Mouse (Mus musculus) macrophage (primary cell): ENCODE results near the gene Nicn1. TPM values are rescaled to one million over a fixed set of nuclear protein-coding genes. Genes with fewer than 3 reads are reported as not detected.

Experiments
- H3K27ac ChIP-seq: fragments of 350-480 bp; formaldehyde crosslinking; 2 replicates; pipeline ENCODE4 v1.9.0; 2021
- H3K36me3 ChIP-seq: fragments of 350-480 bp; formaldehyde crosslinking; 2 replicates; pipeline ENCODE4 v1.9.0; 2021; ENCODE audit errors: inconsistent target
- H3K4me3 ChIP-seq: fragments of 350-480 bp; formaldehyde crosslinking; 2 replicates; pipeline ENCODE4 v1.9.0; 2021; ENCODE audit errors: inconsistent target
- H3K79me2 ChIP-seq: fragments of 350-480 bp; formaldehyde crosslinking; 2 replicates; pipeline ENCODE4 v1.9.0; 2021; ENCODE audit errors: inconsistent target
- WGBS: methylation state at CpG from one replicate; pipeline ENCODE4 v1.1.7; 2026; ENCODE audit warnings: inconsistent platforms; ENCODE audit not compliant: missing documents; 5-methylcytosine and 5-hydroxymethylcytosine counted together
- polyA plus RNA-seq: library from polyadenylated mRNA; stranded (reverse); fragments of 250-400 nt; gene quantifications from 3 replicates; pipeline ENCODE4 v1.2.4, GENCODE M21; 2018; ENCODE audit warnings: inconsistent platforms

The Nicn1 gene
- polyA plus RNA-seq, 1 experiment from 2014 or later, result 6.8 TPM

DNA sequence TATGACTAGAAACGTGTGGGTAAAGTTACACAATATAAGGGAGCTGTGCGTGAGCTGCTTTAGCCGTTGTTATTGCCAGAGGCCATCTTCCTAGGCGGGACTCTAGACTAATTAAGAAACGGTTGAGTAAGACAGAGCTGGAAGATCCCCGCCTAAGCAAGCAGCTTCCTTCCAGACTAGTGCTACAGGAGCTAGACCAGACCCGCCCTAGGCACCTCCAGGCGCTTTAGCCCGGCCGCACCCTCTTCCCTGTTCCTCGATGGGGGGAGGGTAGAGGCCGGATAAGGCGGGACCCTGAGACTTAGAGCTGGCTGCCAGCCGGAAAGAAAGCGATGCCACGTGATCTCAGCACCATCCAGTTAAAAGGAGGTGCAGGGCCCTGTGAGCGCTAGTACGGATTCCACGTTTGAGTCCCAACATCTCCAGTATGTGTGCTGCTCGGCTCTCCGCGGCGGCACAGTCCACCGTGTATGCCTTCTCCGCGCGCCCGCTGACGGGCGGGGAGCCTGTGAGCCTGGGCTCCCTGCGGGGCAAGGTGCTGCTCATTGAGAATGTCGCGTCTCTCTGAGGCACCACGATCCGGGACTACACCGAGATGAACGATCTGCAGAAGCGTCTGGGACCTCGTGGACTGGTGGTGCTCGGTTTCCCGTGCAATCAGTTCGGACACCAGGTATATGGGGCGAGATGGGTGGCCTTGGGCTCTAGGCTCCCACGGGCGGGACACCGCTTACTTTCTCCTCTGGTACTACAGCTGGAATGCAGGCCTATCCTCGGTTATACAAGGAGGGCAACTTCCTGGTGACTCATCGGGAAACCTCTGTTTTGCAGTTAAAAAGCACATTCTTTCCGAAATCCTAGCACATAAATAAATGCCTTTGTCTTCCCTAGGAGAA is 48.9 kb downstream of the Nicn1 start, which contains the start of gene Gpx1:
Gpx1 (plus strand) TSS at position 18 of the 896 bp plus-strand sequence.
- peaks cover 43% of the 10 kb centered on the region for H3K79me2 ChIP-seq
- peak within 1 kb of the TSS; percentile 98 for H3K27ac ChIP-seq
- peaks cover 13% of the 10 kb centered on the region; the same call in 1 of the 2 replicates for H3K36me3 ChIP-seq
- under 1% methylated on average over 47 of the region's 49 CpGs for WGBS
- peak within 1 kb of the TSS; percentile 90 for H3K4me3 ChIP-seq

- Histone ChIP-seq H3K4me3 (peak overlapping the region; percentile 90), H3K27ac (peak overlapping the region; percentile 98), H3K36me3 (peaks cover 6% of the 10 kb centered on the region; the same call in 1 of the 2 replicates), H3K79me2 (peaks cover 36% of the 10 kb centered on the region)
- WGBS, result under 1% methylated on average over 19 of the region's 20 CpGs
Measured at GRCm38 (mm10) chr9:108339886-108340257, 49.6 kb downstream of the Nicn1 start.

- no peaks in the 10 kb centered on the region for H3K36me3 ChIP-seq
- peaks cover 29% of the 10 kb centered on the region for H3K79me2 ChIP-seq
- WGBS, result under 1% methylated on average over 10 of the region's 10 CpGs
- peak overlapping the region; percentile 90 for H3K4me3 ChIP-seq
- peak overlapping the region; percentile 98 for H3K27ac ChIP-seq
Measured at GRCm38 (mm10) chr9:108340258-108341138, 50.3 kb downstream of the Nicn1 start.

DNA sequence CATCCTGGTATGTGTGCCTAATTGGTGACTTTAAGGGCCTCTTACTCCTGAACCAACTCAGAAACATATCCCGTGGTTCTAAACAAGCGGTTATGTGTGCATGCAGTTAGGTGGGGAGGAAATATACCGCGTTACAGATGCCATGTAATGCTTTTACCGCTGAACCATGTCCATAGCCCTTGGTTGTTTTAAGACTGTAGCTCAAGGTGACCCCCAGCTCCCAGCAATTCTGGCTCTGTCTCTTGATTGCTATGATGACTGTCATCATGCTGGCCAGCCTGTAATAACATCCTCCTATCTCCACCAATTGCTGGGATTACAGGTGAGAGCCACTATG is 50.9 kb downstream of the Nicn1 start:
- 19% methylated on average over 5 of the region's 5 CpGs for WGBS
- no peaks in the 10 kb centered on the region for H3K36me3 ChIP-seq
- H3K27ac ChIP-seq, result peak overlapping the region; percentile 98
- H3K4me3 ChIP-seq, result peak overlapping the region; percentile 90
- H3K79me2 ChIP-seq, result peaks cover 24% of the 10 kb centered on the region

GRCm38 (mm10) chr9:108341801-108342200 is 51.6 kb downstream of the Nicn1 start:
- H3K4me3 ChIP-seq, result no peak overlapping the region; the same call in 1 of the 2 replicates
- H3K27ac ChIP-seq, result peak overlapping the region; percentile 98
- H3K36me3 ChIP-seq, result no peaks in the 10 kb centered on the region
- peaks cover 19% of the 10 kb centered on the region for H3K79me2 ChIP-seq

DNA sequence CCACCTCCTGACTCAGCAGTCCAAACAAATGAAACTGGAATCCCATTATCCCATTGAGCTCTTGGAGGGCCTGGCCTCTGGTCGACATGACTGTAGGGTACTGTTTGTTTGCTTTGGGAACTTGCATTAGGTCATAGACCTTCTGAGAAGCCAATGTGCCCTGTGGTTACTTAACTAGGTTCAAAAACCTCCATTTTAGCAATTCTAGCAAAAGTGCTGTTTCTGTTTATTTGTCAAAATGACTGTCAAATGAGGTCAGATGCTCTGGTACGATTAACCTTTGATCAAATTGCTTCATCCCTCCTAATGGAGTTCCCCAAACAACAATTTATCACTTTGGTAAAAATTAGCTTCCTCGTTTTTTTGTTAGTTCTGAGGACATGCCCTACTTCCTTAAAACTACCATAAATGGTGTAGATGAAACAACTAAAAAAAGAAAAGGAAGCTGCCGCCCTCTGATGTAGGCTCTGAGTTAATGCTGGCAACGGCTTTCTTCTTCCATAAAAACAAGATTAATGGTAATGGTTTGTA is 52.1 kb downstream of the Nicn1 start:
- Histone ChIP-seq H3K27ac (peak overlapping the region; percentile 98), H3K4me3 (no peak overlapping the region), H3K36me3 (no peaks in the 10 kb centered on the region), H3K79me2 (peaks cover 19% of the 10 kb centered on the region)
- 3% methylated on average over 5 of the region's 5 CpGs for WGBS

- Histone ChIP-seq H3K27ac (peak overlapping the region; percentile 98), H3K36me3 (no peaks in the 10 kb centered on the region), H3K4me3 (no peak overlapping the region), H3K79me2 (peaks cover 24% of the 10 kb centered on the region)
- 74% methylated on average over 3 of the region's 3 CpGs for WGBS
Measured at GRCm38 (mm10) chr9:108343331-108343730, 53.1 kb downstream of the Nicn1 start.

GRCm38 (mm10) chr9:108343835-108344234 is 53.6 kb downstream of the Nicn1 start:
- Histone ChIP-seq H3K79me2 (peaks cover 29% of the 10 kb centered on the region), H3K36me3 (no peaks in the 10 kb centered on the region), H3K27ac (peak overlapping the region; percentile 98), H3K4me3 (no peak overlapping the region)
- WGBS, result 100% methylated on average over 1 of the region's 1 CpGs

GRCm38 (mm10) chr9:108344471-108344870 is 54.2 kb downstream of the Nicn1 start:
- no peak overlapping the region for H3K4me3 ChIP-seq
- H3K36me3 ChIP-seq, result no peaks in the 10 kb centered on the region
- WGBS, result 92% methylated on average over 4 of the region's 4 CpGs
- H3K27ac ChIP-seq, result no peak overlapping the region
- peaks cover 32% of the 10 kb centered on the region for H3K79me2 ChIP-seq

Other genes with a start within 250 kb of the Nicn1 start
- gene Gmppb, start 241.2 kb upstream of the Nicn1 start, polyA plus RNA-seq, result 5.4 to 20.7 TPM (median 8.9 TPM) in 3 replicates
- gene Amigo3, start 237.3 kb upstream of the Nicn1 start, polyA plus RNA-seq, result 0.29 to 1.1 TPM (median 0.97 TPM) in 3 replicates
- gene Mst1, start 210.0 kb upstream of the Nicn1 start, polyA plus RNA-seq, result 0.09 to 0.19 TPM in 2 of 3 replicates, not detected in the other
- gene Rnf123, start 207.1 kb upstream of the Nicn1 start, polyA plus RNA-seq, result 16.0 to 22.0 TPM (median 16.5 TPM) in 3 replicates
- gene Apeh, start 195.8 kb upstream of the Nicn1 start, polyA plus RNA-seq, result 30.5 to 37.0 TPM (median 32.8 TPM) in 3 replicates
- gene Bsn, start 100.0 kb upstream of the Nicn1 start, polyA plus RNA-seq, result 4.3 to 8.4 TPM (median 4.9 TPM) in 3 replicates
- 38.1 to 58.2 TPM (median 44.5 TPM) in 3 replicates for gene Dag1, start 26.5 kb upstream of the Nicn1 start, polyA plus RNA-seq
- 0.67 to 1.3 TPM (median 0.96 TPM) in 3 replicates for gene Amt, start 6.4 kb downstream of the Nicn1 start, polyA plus RNA-seq
- gene Rhoa, start 15.7 kb downstream of the Nicn1 start, polyA plus RNA-seq, result 409 to 646 TPM (median 437 TPM) in 3 replicates
- 7.0 to 22.0 TPM (median 13.1 TPM) in 3 replicates for gene Tcta, start 15.7 kb downstream of the Nicn1 start, polyA plus RNA-seq
- gene Gpx1, start 48.5 kb downstream of the Nicn1 start, polyA plus RNA-seq, result 944 to 2,094 TPM (median 1,300 TPM) in 3 replicates
- gene Usp4, start 57.4 kb downstream of the Nicn1 start, polyA plus RNA-seq, result 60.3 to 67.5 TPM (median 67.2 TPM) in 3 replicates
- 0.33 TPM in 1 of 3 replicates, not detected in the others for gene 1700102P08Rik, start 102.4 kb downstream of the Nicn1 start, polyA plus RNA-seq
- not detected in 3 replicates for gene Ccdc36, start 138.1 kb downstream of the Nicn1 start, polyA plus RNA-seq
- gene BC048562, start 146.1 kb downstream of the Nicn1 start, polyA plus RNA-seq, result not detected in 3 replicates
- gene Ccdc71, start 170.1 kb downstream of the Nicn1 start, polyA plus RNA-seq, result 15.8 to 26.5 TPM (median 19.0 TPM) in 3 replicates
- gene Klhdc8b, start 171.2 kb downstream of the Nicn1 start, polyA plus RNA-seq, result 1.5 to 1.9 TPM (median 1.6 TPM) in 3 replicates
- gene Lamb2, start 189.3 kb downstream of the Nicn1 start, polyA plus RNA-seq, result 0.26 to 0.92 TPM (median 0.40 TPM) in 3 replicates
- 33.8 to 68.8 TPM (median 46.3 TPM) in 3 replicates for gene Usp19, start 200.2 kb downstream of the Nicn1 start, polyA plus RNA-seq
- gene Qars, start 217.3 kb downstream of the Nicn1 start, polyA plus RNA-seq, result 77.0 to 179 TPM (median 87.2 TPM) in 3 replicates
- gene Qrich1, start 226.4 kb downstream of the Nicn1 start, polyA plus RNA-seq, result 73.2 to 92.9 TPM (median 77.3 TPM) in 3 replicates